Mouse (Mus musculus) megakaryocyte, embryonic 14.5 days (primary cell): ENCODE data around the gene Tspear. TPM values are rescaled to one million over a fixed set of nuclear protein-coding genes. Genes with fewer than 3 reads are reported as not detected.

Experiments used
- H3K27me3 ChIP-seq: replicated peaks from 2 replicates; pipeline ENCODE3; 2012; ENCODE audit warnings: inconsistent platforms
- H3K36me3 ChIP-seq: replicated peaks from 2 replicates; pipeline ENCODE3; 2012; ENCODE audit warnings: low read length, inconsistent platforms, mixed read lengths
- H3K4me1 ChIP-seq: 2 replicates; pipeline ENCODE4 v1.6.1; 2012; ENCODE audit warnings: inconsistent platforms
- H3K4me3 ChIP-seq: replicated peaks from 2 replicates; pipeline ENCODE3; 2012; ENCODE audit warnings: moderate library complexity, mild to moderate bottlenecking, inconsistent platforms
- H3K9me3 ChIP-seq: 2 replicates; pipeline ENCODE4 v1.6.1; 2012; ENCODE audit warnings: inconsistent platforms
- FLI1 ChIP-seq: IDR thresholded peaks from 2 replicates; pipeline ENCODE4 v1.6.1; 2012; ENCODE audit warnings: low read length, inconsistent platforms, mixed read lengths
- GATA1 ChIP-seq: IDR thresholded peaks from 3 replicates; pipeline ENCODE4 v1.6.1; 2012; ENCODE audit warnings: mixed read lengths, low read length, inconsistent platforms, borderline replicate concordance
- polyA plus RNA-seq: library from polyadenylated mRNA; stranded (reverse); fragments of >175 nt; gene quantifications from 2 replicates; pipeline ENCODE4 v1.2.3, GENCODE M21; 2012; ENCODE audit warnings: low replicate concordance; ENCODE audit not compliant: insufficient read depth

Tspear gene
- polyA plus RNA-seq, 1 experiment = 1.3 TPM

GRCm38 (mm10) chr10:77869651-77870050 lies 183.3 kb downstream of the Tspear start:
- no peak for TF ChIP-seq FLI1
- no peak for TF ChIP-seq GATA1
- Histone ChIP-seq H3K27me3 (peaks cover 18% of the 10 kb centered on the region), H3K36me3 (no peaks in the 10 kb centered on the region), H3K4me1 (peaks cover 4% of the 10 kb centered on the region), H3K4me3 (no peak overlapping the region), H3K9me3 (peaks cover 10% of the 10 kb centered on the region)

GRCm38 (mm10) chr10:77878985-77879384 lies 192.6 kb downstream of the Tspear start:
- peaks cover 8% of the 10 kb centered on the region for H3K9me3 ChIP-seq
- H3K36me3 ChIP-seq = no peaks in the 10 kb centered on the region
- TF ChIP-seq FLI1 (no peak), GATA1 (no peak)
- H3K27me3 ChIP-seq = peaks cover 29% of the 10 kb centered on the region
- H3K4me1 ChIP-seq = peaks cover 4% of the 10 kb centered on the region; the same call in 1 of the 2 replicates
- no peak overlapping the region for H3K4me3 ChIP-seq

- no peaks in the 10 kb centered on the region for H3K36me3 ChIP-seq
Measured at GRCm38 (mm10) chr10:77880305-77880704, 193.9 kb downstream of the Tspear start.

GRCm38 (mm10) chr10:77882553-77882952 lies 196.2 kb downstream of the Tspear start:
- Histone ChIP-seq H3K9me3 (peaks cover 8% of the 10 kb centered on the region), H3K4me1 (peaks cover 4% of the 10 kb centered on the region; the same call in 1 of the 2 replicates), H3K27me3 (peaks cover 33% of the 10 kb centered on the region), H3K36me3 (no peaks in the 10 kb centered on the region), H3K4me3 (no peak overlapping the region)
- TF ChIP-seq GATA1 = no peak
- TF ChIP-seq FLI1 = no peak

More at GRCm38 (mm10) chr10:77880305-77880704, 193.9 kb downstream of the Tspear start:
- TF ChIP-seq FLI1 = no peak
- TF ChIP-seq GATA1 = no peak
- H3K9me3 ChIP-seq = peaks cover 8% of the 10 kb centered on the region
- no peak overlapping the region for H3K4me3 ChIP-seq
- peaks cover 4% of the 10 kb centered on the region; the same call in 1 of the 2 replicates for H3K4me1 ChIP-seq
- peaks cover 28% of the 10 kb centered on the region for H3K27me3 ChIP-seq

- H3K4me1 ChIP-seq = no peaks in the 10 kb centered on the region
- H3K9me3 ChIP-seq = peaks cover 19% of the 10 kb centered on the region
- H3K36me3 ChIP-seq = no peaks in the 10 kb centered on the region
- H3K27me3 ChIP-seq = peaks cover 26% of the 10 kb centered on the region
- no peak overlapping the region for H3K4me3 ChIP-seq
- TF ChIP-seq GATA1 (no peak), FLI1 (no peak)
Measured at GRCm38 (mm10) chr10:77886007-77886747, 199.8 kb downstream of the Tspear start.

GRCm38 (mm10) chr10:77890987-77891565 lies 204.7 kb downstream of the Tspear start:
- peaks cover 56% of the 10 kb centered on the region for H3K27me3 ChIP-seq
- no peak overlapping the region for H3K4me3 ChIP-seq
- TF ChIP-seq FLI1 = no peak
- H3K4me1 ChIP-seq = no peaks in the 10 kb centered on the region; the same call in 1 of the 2 replicates
- no peaks in the 10 kb centered on the region for H3K36me3 ChIP-seq
- peaks cover 11% of the 10 kb centered on the region for H3K9me3 ChIP-seq

- peaks cover 5% of the 10 kb centered on the region; the same call in 1 of the 2 replicates for H3K9me3 ChIP-seq
- peaks cover 77% of the 10 kb centered on the region for H3K27me3 ChIP-seq
- TF ChIP-seq GATA1 (no peak), FLI1 (no peak)
- H3K4me3 ChIP-seq = no peak overlapping the region
- H3K36me3 ChIP-seq = no peaks in the 10 kb centered on the region
- no peaks in the 10 kb centered on the region; the same call in 1 of the 2 replicates for H3K4me1 ChIP-seq
Measured at GRCm38 (mm10) chr10:77895562-77895961, 209.2 kb downstream of the Tspear start.

- peaks cover 22% of the 10 kb centered on the region for H3K4me1 ChIP-seq
- H3K36me3 ChIP-seq = no peaks in the 10 kb centered on the region
- no peaks in the 10 kb centered on the region for H3K9me3 ChIP-seq
- TF ChIP-seq GATA1 = no peak
- TF ChIP-seq FLI1 = no peak
- peaks cover 81% of the 10 kb centered on the region for H3K27me3 ChIP-seq
- no peak overlapping the region for H3K4me3 ChIP-seq
Measured at GRCm38 (mm10) chr10:77900126-77900525, 213.8 kb downstream of the Tspear start.

- peaks cover 22% of the 10 kb centered on the region for H3K4me1 ChIP-seq
- TF ChIP-seq GATA1 = no peak
- TF ChIP-seq FLI1 = no peak
- no peaks in the 10 kb centered on the region for H3K9me3 ChIP-seq
- H3K4me3 ChIP-seq = no peak overlapping the region
- H3K27me3 ChIP-seq = peaks cover 76% of the 10 kb centered on the region
- no peaks in the 10 kb centered on the region for H3K36me3 ChIP-seq
Measured at GRCm38 (mm10) chr10:77900903-77901818, 214.8 kb downstream of the Tspear start.

GRCm38 (mm10) chr10:77901871-77902210 lies 215.5 kb downstream of the Tspear start:
- peak overlapping the region; percentile 87 for H3K4me3 ChIP-seq
- H3K27me3 ChIP-seq = peaks cover 74% of the 10 kb centered on the region

More at GRCm38 (mm10) chr10:77901871-77902210, 215.5 kb downstream of the Tspear start:
- no peaks in the 10 kb centered on the region for H3K9me3 ChIP-seq
- TF ChIP-seq GATA1 = no peak
- no peak for TF ChIP-seq FLI1
- peaks cover 22% of the 10 kb centered on the region for H3K4me1 ChIP-seq
- H3K36me3 ChIP-seq = no peaks in the 10 kb centered on the region
